Mouse (Mus musculus) gastrocnemius, postnatal 4 days (tissue): ENCODE measurements around the gene Itpk1. TPM values are rescaled to one million over a fixed set of nuclear protein-coding genes. Genes with fewer than 3 reads are reported as not detected.
A peak's percentile ranks its signal among the peaks of the same experiment; 100 is the strongest.

Source experiments
- DNase-seq, 2 experiments: peaks; one replicate each; pipeline ENCODE4 v3.0.0; 2021 to 2022; ENCODE audit warnings: low spot score in 2 of 2, mixed read lengths in 2 of 2
- total RNA-seq, 2 experiments: library from RNA; stranded (reverse); gene quantifications; 2 replicates each; pipeline ENCODE4 v1.2.3; 2021

Gene Itpk1
- total RNA-seq, 2 experiments from 2014 or later = 10.0 to 10.1 TPM

DNA sequence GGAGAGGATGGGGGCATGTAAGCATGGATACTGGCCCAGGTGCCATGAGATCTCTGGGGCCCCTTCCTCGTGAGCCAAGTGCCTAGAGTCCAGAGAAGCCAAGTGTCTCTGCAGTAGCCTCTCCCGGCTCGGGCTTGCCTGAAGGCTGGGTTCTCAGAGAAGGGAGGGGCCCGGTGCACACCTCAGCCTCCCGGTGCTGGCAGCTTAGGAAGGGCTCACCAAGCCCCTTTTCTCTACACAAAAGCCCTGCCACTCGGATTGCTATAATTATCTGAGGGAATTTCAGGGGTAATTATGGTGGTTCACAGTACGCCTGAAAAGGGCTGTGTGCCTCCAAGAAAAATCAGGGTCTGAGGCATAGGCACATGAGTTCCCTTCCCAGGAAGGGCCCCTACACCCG lies 102.9 kb downstream of the Itpk1 start:
- no peak for DNase-seq

DNA sequence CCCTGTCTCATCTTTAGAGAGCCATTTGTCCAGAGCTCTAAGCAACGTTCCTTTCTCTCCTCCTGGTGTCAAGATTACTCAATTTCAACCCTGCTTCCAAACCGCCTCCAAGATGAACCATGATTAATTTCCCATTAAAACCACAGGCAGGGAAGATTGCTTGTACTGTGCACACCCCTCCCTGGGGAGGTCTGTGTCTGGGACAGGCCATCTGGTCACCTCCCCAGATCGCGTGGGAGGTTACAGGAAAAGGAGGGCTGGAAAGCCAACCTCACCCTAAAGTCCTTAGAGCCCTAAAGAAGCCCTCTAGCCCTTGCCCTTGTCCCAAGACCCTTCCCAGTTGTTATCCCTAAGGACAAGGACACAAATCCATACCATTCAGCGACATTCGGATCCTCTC lies 104.4 kb downstream of the Itpk1 start:
- DNase-seq = no peak

DNA sequence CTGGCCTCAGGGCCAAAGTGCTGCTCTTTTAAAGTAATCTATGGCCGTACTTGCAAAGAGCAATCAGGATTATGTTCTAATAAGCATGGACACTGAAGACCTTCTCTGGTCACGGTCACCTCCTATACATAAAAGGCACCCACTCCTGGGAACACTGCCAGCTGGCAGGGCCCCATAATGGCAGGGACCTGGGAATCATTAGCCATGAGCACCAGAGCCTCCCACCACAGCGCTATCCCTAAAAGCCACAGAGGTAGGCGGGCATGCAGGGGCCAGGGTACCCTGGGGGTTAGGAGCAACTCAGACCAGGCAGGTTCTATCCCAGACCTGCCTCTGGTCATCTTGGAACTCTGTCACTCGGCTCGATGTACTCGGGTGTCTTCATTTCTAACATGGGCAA lies 104.9 kb downstream of the Itpk1 start:
- DNase-seq = no peak

DNA sequence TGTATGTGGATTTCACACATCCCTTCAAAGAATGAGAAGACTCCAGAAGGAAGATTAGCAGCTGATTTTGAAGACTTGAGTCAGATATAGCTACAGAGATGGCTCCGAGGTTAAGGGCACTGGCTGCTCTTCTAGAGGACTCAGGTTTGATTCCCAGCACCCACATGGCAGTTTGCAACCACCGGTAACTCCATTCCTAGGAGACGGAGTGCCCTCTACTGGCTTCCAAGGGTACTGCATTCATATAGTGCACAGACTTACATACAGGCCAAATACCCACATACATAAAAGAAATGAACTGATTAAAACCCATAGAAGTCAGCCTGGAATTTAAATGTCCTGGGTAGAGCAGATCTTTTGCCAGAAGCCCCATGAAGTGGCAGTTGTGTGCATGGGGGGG lies 106.2 kb downstream of the Itpk1 start:
- DNase-seq = no peak

DNA sequence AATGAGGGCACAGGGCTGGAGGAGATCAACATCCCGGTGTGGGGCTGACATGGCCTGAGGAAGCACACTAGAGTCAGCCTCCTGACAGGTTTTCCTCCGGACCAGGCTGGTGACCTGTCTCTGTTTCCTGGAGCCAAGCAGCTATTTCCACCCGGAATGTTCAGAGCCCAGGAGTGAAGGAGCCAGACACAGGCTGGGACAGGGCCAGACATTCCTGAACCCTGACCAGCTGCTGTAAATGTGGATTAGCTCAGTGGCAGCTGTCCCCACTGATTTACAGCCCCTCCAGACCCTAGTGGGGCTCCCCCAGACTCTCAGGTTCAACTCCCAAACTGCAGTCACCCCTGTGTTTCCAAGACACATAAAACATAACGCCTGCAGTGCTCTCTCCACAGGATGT lies 107.3 kb downstream of the Itpk1 start:
- peak in 1 of 2 experiments; percentile 64 for DNase-seq

DNA sequence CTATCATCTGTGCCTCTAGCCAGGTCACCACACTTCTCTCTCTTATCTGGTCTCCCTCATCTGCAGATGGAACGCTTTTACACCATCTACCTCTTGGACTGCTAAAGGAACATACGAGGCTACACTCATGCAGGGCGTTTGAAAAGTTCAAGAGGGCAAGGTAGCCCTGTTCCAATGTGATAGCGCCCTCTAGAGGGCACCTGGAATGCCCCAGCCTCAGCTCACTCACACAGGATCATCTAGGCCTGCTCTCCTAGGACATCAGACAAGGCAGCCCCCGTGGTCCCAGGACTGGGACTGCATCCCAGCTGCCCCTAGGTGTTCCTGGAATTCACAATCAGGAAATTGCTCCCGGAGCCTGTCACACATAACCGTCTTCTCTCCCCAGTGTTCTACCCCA lies 108.3 kb downstream of the Itpk1 start:
- no peak for DNase-seq

DNA sequence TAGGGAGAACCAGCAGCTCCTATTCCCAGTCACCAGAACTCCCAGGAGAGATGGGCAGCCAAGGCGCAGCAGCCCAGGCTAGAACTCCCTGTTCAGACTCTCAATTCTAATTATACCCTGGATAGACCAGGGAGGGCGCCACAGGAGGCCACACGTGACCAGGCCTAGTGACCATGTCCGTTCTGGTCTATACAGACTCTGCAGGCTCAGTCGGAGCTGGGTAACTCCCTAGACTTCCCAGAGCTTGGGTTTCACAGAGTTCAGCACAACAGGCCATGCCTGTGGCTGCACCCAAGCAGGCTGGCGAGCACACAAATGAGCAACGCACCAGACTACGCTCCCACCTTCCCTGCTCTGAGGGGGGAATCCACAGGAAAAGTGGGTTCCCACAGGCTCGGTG lies 110.1 kb downstream of the Itpk1 start:
- DNase-seq = no peak

DNA sequence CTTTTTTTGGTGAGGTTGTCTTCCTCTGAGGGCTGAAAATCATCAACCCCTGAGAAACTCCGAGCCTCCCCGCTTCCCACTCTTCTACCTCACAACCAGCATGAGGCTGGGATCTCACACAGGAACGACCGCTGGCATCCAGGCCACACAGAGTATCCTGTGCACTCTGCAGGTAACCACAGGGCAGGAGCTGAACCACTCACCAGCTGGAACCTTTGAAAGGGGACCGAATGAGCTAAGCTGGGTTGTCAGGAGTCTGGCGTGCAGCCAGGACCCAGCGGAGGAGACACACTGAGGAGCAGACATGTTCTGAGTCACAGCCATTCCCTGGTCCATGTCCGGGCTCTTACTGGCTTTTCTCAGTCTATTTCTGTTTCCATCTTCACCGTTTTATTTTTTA lies 111.0 kb downstream of the Itpk1 start:
- DNase-seq = no peak

DNA sequence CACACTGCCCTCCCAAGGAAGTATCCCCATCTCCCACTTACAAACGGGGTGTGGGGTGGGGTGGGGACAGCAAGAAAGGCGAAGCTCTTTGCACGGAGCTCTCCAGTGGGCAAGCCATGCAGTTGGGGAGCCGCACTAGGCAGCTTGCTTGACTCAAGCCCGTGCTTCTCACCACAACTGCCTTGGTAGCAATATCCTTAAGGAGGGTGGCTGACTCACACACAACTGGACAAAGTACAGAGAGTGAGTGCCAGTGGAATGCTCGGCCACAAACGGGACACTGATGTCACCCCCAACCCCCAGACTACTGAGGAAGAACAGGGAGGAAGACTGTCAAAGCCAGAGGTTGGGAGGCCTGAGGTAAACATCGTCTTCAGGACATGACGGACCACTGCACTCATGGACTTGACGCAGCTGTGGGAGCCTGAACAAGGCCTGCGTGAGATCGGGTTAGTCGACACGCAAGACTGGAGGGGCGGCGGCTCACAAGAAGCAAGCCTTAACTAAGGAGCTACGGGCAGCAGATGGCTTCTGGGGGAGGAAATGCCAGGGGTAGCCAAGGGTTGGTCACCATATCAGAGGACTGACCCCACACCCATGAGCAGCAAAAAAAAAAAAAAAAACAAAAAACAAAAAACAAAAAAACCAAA lies 113.9 kb downstream of the Itpk1 start:
- DNase-seq = no peak

DNA sequence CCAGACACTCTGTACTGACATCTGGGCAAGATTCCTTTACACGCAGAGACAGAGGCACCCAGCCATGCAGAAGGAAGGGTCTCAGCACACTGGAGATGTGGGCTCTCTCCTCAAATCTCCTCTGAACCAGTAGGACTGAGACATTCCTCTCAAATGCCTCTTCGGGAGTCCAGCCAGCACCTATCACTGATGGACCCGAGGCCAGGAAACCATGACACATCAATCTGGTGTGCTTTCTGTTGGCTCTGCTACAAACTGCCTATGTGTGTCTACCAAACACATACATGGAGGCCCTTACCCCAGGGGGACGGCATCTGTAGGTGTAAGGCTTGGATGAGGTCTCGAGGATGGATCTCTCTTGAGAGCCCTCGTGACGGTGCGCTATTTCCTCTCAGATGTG lies 117.6 kb downstream of the Itpk1 start:
- DNase-seq = no peak

DNA sequence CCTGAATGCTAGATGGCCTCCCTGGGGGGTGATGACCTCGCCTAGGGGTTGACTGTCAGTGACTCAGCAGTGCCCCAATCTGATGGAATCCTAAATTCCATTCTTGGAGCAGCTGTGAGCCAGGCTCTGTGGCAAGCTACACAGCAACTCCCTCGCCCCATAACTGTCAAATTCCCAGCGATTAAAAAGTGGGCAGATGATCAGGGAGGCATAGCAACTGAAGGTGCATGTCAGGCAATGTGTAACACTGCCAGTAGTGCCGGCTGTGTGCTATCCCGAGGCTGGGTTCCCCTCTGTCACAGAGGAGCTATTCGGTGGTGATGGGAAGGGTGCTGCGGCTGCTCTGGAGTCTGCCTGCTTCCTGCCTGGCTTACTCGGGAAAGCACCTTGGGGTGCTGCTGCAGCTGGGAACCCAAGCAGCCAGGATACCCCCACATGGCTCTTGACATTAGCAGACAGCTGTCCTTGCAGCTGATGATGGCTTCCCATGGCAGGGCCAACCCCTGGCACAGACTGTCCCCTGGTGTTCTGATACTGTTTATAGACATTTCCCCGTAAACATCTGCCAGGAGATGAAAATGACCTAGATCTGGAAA lies 118.3 kb downstream of the Itpk1 start:
- peak in 1 of 2 experiments; percentile 31 for DNase-seq

DNA sequence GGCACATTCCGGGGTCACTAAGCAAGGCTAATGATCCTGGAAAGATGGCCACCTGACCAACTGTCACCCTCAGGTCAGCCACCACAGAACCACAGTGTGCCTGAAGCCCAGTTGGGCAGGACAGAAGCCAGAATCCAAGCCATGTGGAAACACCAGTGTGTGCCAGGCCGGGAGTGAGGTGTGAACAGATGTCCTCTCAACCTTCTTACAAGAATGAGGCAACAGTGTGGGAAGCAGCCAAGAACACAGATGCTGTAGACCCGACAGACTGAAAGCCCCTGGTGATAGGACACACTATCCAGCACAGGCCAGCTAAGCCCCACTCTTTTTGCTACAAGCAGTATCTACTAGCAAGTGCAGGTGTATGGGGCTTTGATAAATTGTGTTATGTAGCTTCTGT lies 119.3 kb downstream of the Itpk1 start:
- no peak for DNase-seq

DNA sequence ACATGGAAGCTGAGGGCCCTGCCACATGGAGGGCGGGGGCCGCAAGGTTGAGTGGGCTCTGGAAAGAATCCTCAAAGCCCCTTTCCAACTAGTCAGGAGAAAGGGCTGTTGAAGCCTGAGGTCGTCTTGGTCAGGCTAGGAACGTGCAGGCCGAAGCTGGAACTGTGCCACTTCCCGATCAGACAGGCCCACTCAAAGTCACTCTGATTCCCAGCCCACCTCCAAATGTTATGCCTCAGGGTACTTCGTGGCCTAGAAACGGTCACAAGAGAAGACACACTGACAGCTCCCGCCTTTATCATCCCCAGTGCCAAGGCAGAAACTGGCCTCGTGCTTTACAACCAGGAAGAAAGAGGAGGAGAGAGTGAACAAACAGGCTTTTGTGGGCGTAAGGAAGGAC lies 122.3 kb downstream of the Itpk1 start:
- DNase-seq = no peak

DNA sequence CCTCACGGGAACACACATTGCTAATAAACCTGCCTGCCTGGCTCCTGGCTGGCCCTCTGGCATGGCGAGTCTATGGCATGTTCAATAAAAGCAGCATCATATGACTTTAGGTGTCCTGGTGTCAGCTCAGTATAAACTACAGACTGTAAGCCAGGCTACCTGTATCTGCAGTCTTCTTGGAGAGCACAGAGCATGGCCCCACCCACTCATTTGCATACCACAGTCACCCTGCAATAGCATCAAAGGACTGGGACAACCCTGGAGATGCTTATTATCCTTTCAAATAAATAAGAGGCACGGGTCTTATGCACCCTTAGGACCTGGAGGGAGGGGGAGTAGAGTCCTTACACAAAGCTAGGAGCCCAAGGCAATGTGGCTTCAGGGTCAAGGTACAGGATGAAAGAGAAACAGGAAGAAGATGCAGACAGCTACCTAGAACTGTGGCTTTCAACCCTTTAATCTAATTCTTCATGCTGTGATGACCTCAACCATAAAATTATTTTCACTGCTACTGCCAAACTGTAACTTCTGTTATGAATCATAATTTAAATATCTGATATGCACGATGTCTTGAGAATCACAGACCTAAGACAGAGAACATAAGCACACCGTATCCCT lies 123.0 kb downstream of the Itpk1 start:
- DNase-seq = no peak

DNA sequence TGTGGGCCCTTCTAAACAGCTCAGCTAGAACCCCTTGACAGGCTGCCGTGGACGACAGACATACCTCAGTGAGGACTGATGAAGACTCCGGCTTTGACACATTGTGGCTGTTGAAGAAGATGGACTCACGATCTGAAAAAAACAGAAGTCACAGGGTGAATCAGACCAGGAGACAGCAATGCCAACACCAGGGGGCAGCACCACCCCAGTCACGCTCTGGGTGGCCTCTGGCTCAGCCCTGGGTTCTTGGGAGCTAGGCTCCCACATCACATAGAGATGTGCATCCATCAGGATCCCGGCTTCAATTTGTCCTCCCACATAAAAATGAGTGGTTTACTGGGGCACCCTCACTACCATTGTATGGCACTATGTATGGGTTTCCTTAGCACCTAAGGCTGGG lies 125.7 kb downstream of the Itpk1 start:
- DNase-seq = peak; percentile 66 to 82

DNA sequence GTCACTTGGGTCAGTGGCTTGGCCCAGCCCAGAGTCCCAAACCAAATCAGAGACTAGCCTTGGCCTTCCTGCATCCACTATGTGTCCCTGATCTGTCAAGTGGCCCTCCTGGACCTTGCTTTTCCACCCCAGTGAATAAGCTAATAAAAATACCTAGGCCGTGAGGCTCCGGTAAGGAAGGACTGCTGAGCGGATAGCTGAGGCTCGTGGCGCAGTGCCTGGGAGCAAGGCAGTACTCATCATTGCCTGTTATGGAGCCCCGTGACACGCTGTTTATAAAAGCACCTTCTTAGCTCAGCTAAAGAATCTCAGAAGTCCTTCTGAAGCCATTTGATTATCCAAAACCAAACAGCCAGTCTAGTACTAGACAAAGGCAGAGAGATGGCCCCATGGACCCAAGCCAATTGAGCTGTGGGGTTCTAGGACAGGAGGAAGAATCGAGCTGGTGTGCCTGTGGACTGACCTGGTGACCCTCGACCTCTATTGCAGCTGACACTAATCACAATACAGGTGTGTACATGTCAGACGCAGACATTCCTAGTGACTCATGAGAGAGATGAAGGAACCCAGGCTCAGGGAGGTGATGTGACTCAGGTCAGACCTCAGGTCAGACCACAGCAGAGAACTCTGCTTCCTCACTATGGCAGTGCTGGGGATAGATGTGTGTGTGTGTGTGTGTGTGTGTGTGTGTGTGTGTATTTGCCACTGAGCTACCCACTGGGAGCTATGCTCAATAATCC lies 127.9 kb downstream of the Itpk1 start:
- no peak for DNase-seq

DNA sequence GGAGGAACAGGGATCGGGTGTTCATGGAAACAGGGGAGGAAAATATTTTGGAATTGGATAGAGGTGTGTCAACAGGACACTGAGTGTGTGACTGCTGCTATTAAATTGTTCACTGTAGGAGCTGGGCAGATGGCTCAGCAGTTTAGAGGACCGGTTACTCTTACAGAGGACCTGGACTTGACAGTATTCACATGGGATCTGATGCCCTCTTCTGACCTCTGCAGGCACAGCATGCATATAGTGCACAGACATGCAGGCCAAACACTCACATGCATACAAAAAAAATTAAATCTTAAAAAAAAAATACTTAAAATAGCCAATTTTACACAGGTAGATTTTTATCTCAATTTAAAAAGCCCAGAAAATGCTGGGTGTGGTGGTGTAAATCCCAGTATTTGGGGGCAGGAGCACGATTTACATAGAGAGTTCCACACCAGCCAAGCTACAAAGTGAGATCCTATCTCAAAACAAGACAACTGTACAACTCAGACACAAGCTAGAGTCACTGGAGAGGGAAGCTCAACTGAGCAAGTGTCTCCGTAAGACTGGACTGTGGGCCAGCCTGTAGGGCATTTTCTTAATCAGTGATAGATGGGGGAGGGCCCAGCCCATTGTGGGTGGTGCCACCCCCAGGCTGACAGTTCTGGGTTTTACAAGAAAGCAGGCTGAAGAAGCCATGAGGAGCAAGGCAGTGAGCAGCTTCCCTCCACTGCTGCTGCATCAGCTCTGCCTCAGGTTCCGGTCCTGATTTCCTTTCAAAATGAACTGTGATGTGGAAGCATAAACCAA lies 129.0 kb downstream of the Itpk1 start:
- no peak for DNase-seq

DNA sequence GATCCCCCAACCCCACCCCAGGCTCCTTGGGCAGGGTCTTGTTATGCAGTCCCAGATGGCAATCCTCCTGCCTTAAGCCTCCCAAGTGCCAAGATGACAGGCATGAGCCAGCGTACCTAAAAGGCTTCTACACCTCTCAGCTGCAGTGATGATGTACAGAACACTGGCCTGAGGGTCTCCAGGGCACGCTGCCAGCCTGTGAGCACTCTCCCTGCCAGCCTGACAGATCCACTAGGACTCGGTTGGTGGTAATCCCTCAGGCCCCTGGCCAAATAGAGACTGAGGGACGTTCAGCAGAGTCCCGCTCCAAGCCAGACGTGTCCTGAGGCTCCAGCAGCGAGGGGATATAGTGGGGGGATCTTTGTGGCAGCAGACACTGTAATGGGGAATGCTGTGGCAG lies 131.7 kb downstream of the Itpk1 start:
- no peak for DNase-seq

DNA sequence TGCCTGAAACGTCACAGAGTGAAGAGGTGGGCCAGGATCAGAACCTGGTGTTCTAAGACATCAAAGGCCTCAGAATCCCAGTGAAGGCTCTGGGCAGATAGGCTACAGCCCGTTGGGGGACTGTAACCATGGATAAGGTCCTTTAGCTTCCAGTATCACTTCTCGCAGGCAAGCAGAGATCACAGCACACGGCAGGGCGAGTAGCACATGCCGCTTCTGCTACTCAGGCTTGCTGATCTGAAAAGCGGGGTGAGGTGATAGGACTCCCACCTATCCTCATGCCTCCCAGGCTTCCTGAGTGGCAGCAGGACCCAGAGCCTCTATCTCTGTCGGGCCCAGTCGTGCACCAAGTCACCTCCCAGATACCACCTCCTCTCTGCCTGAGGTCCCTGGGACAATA lies 133.1 kb downstream of the Itpk1 start:
- no peak for DNase-seq

DNA sequence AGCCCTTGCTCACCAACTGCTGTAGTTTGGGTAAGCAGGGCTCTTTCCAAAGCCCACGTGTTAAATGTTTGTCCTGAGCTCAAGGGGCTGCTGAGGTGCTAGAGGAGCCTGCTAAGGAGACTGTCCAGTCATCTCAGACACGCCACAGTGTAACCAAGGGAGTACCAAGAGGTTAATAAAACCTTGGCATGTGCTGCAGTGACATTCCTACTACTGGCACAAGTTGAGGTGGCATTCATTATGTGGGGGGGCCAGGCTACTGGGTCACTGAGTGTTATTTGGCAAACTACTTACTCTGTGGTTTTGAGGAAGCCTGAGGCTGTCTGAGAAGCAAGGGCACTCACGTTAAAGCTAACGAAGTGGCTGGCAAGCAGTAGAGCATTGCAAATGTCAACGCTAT lies 134.0 kb downstream of the Itpk1 start:
- no peak for DNase-seq

DNA sequence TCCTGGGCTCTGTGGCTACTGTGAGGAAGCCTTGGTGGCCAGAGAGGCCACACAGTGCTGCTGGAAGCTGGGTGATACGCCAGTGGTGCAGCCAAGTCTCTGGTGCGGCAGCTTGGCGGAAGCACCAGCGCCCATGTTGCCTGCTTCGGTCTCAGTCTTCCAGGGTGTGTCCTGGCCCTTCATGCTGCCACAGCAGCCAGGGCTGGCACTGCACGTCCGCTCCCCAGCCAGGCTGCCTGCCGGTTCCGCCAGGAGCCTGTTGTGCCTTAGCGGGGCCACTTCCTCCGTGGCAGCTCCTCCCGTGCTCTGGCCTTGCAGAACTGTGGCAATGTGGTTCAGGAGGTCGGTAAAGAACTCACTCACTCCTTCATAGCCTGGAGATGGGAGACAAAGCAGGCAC lies 134.6 kb downstream of the Itpk1 start:
- no peak for DNase-seq

DNA sequence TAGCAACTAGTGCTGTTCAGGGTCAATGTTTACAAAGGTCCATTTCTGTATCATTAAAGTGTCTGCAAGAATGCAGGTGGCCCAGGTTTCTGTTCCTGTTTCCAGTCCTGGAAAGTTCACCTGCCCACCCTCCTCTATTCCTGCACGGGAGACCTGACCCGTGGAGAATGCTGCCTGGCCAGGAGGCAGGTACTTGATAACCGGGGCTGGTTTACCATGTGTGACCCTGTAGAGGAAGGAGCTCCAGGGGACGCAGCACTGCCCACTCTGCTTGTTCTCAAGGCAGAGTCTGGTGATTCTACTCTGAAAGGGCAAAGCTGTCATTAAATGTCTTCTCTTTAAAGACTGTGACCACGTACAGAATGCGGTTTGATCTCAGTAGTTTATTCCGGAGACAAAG lies 136.5 kb downstream of the Itpk1 start:
- DNase-seq = no peak
